Mouse (Mus musculus): ENCODE measurements at regions not wholly inside any gene's neighbourhood (a gene's known extent, or its start where the extent isn't known, plus 50 kb on each side); places are given as distances from the start of the nearest gene placed in this dataset.

DNA sequence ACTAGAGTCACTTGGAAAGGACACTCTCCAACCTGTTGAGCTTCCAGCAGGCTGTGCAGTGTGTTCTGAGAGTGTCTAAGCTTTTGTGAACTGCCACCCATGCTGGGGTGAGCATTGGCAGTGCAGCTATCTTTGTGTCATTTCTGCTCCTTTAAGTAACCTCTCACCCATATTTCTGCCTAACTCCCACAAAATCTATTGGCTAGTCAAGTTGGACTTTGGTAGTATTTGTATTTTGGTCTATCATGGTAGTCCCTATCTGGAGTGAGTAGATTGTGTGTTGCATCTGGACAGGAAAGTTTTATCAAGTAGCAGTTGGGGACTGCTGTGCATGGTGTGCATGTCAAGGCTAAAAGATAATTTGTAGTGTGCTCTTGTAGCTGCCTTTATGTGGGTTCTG, 132.6 kb upstream of the Tfap2d start:
- no peaks in the 10 kb centered on the region for H3K36me3 ChIP-seq (ENCODE audit: control insufficient read depth, insufficient read depth)
- H3K4me2 ChIP-seq (ENCODE audit: low read depth, low read length) = no peak overlapping the region
- H3K4me3 ChIP-seq (ENCODE audit: low read length) = no peak overlapping the region
- no peak for ATAC-seq (replicated peaks; ENCODE audit: extremely low read depth, insufficient read depth, low FRiP score)
- H3K9me3 ChIP-seq (replicated peaks; ENCODE audit: control insufficient read depth, low read length) = no peaks in the 10 kb centered on the region
- H3K27me3 ChIP-seq (ENCODE audit: control insufficient read depth, insufficient read depth, low read length) = no peaks in the 10 kb centered on the region
- H3K9ac ChIP-seq (ENCODE audit: low read length) = no peak overlapping the region
- no peak overlapping the region for H3K27ac ChIP-seq (ENCODE audit: low read length)
- H3K4me1 ChIP-seq (ENCODE audit: control insufficient read depth, insufficient read depth, low read length) = no peaks in the 10 kb centered on the region

DNA sequence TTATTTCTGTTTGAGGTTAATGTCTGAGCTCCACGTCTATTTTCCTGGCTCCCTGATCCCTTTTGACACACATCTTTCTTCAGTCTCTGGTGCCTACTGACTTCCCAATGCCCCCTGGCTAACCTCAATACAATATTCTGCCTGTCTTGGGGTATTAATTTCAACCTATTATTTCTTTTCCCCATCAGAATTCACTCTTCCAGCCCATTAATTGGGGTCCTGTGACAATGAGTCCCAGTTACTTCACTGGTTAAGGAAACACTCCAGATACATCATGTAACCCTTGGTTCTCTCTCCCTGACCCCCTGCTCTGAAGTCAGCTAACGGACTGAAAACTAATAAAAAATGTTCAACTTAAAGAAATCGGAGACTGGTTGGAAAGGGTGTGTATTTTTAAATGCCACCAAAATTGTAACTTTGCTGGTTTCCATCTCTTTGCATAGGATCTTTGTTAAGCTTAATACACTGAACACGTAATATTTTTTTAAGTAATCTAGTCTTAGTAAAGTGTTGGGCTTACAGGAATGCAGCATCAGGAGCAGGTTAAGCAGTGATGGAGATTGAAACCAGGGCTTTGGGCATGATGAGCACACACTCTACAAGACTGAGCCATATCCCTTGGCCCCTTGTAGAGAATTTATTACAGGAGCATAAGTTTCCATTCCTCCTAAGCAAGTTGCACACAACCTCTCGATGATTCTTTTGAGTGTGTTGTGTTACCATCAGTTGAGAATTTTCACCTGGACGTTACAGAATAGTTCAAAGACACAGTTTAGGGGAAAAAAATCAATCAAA, 128.8 kb upstream of the Tfap2d start:
- no peak overlapping the region for H3K9ac ChIP-seq (ENCODE audit: low read length)
- 70% methylated on average over 6 of the region's 6 CpGs for whole genome bisulfite sequencing
- no peaks in the 10 kb centered on the region for H3K9me3 ChIP-seq (replicated peaks; ENCODE audit: control insufficient read depth, low read length)
- H3K27ac ChIP-seq (ENCODE audit: low read length) = no peak overlapping the region
- H3K4me3 ChIP-seq (ENCODE audit: low read length) = no peak overlapping the region
- no peak for ATAC-seq (replicated peaks; ENCODE audit: extremely low read depth, insufficient read depth, low FRiP score)
- no peaks in the 10 kb centered on the region for H3K36me3 ChIP-seq (ENCODE audit: control insufficient read depth, insufficient read depth)
- no peaks in the 10 kb centered on the region for H3K27me3 ChIP-seq (ENCODE audit: control insufficient read depth, insufficient read depth, low read length)
- no peaks in the 10 kb centered on the region for H3K4me1 ChIP-seq (ENCODE audit: control insufficient read depth, insufficient read depth, low read length)
- no peak overlapping the region for H3K4me2 ChIP-seq (ENCODE audit: low read depth, low read length)

DNA sequence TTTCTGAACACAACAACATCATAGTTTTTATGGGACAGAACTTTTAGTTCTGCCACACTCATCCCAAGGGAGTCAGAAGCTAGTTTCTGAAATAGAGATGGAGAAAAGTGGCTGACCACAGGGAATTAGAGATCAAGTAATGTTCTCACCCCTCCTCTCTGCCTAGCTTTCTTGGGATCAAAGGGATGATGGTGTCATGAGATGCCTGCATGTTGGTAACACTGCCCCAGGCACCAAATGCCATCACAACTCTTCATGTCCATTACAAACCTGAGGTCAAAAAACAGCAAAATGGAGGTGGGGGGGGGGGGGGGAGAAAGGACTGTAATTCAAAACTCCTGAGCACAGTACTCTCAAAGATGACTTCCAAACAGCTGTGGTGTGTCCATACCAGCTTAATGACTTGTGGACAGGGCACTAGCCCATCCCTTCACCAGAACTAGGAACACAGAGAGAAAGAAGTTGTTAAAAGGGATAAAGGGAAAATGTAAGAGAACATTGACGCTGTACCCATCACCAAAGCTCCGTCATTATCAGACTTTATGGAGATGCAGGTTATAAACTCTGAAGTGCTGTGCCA, 127.9 kb upstream of the Tfap2d start:
- no peak overlapping the region for H3K9ac ChIP-seq (ENCODE audit: low read length)
- 72% methylated on average over 2 of the region's 2 CpGs for WGBS
- no peak overlapping the region for H3K4me3 ChIP-seq (ENCODE audit: low read length)
- H3K27ac ChIP-seq (ENCODE audit: low read length) = no peak overlapping the region
- no peaks in the 10 kb centered on the region for H3K9me3 ChIP-seq (replicated peaks; ENCODE audit: control insufficient read depth, low read length)
- no peaks in the 10 kb centered on the region for H3K36me3 ChIP-seq (ENCODE audit: control insufficient read depth, insufficient read depth)
- ATAC-seq (replicated peaks; ENCODE audit: extremely low read depth, insufficient read depth, low FRiP score) = no peak
- no peaks in the 10 kb centered on the region for H3K4me1 ChIP-seq (ENCODE audit: control insufficient read depth, insufficient read depth, low read length)
- H3K27me3 ChIP-seq (ENCODE audit: control insufficient read depth, insufficient read depth, low read length) = no peaks in the 10 kb centered on the region
- no peak overlapping the region for H3K4me2 ChIP-seq (ENCODE audit: low read depth, low read length)

DNA sequence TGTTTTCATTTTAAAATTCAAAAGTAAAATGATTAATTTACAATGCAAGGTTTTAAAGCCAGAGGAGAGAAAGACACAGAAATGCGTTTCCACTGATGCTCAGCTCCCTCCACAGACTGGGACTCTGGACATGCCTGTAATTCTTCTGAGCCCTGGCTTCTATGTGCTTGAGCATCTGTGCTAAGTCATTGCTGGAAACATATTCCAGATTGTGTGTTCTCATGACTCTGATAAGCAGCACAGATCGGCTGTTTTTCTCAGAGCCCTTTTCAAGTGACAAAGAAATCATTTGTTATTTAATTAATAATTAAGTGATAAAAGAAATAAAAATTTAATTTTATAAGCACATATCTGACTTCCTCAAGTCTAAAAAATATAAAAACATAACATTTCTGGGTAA, 127.3 kb upstream of the Tfap2d start:
- no peaks in the 10 kb centered on the region for H3K27me3 ChIP-seq (ENCODE audit: control insufficient read depth, insufficient read depth, low read length)
- no peaks in the 10 kb centered on the region for H3K9me3 ChIP-seq (replicated peaks; ENCODE audit: control insufficient read depth, low read length)
- no peaks in the 10 kb centered on the region for H3K36me3 ChIP-seq (ENCODE audit: control insufficient read depth, insufficient read depth)
- no peak overlapping the region for H3K9ac ChIP-seq (ENCODE audit: low read length)
- H3K27ac ChIP-seq (ENCODE audit: low read length) = no peak overlapping the region
- H3K4me2 ChIP-seq (ENCODE audit: low read depth, low read length) = no peak overlapping the region
- no peak for ATAC-seq (replicated peaks; ENCODE audit: extremely low read depth, insufficient read depth, low FRiP score)
- no peak overlapping the region for H3K4me3 ChIP-seq (ENCODE audit: low read length)
- no peaks in the 10 kb centered on the region for H3K4me1 ChIP-seq (ENCODE audit: control insufficient read depth, insufficient read depth, low read length)
- 44% methylated on average over 2 of the region's 2 CpGs for WGBS

DNA sequence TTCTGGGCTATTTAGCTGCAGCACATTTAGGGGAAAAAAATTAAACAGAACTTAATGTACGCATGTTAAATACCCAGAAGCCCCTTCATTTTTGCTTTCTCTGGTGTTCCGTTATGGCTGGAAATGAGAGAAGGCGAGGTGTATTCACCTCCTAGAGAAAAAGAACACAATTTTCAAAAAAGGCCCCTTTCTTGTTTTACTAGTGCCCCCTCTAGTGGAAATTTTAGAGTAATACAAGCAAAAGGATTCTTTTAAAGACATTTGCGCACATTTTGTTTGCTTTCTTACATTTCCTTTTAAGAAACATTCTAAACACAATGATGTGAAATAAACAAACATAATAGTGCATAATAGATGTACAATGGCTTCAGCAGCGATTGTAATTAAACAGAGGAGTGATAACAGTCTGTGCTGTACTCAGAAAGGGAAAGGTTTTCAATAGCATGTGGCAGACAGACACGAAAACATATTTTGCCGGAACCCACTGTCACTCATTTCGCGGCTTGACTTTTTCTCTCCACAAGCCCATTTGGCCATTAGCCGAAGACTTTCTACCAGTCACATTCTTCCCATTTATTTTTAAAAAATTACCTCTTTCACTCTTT, 126.0 kb upstream of the Tfap2d start:
- Histone ChIP-seq H3K4me1 (ENCODE audit: control insufficient read depth, insufficient read depth, low read length) (no peaks in the 10 kb centered on the region), H3K4me3 (ENCODE audit: low read length) (no peak overlapping the region), H3K9me3 (replicated peaks; ENCODE audit: control insufficient read depth, low read length) (no peaks in the 10 kb centered on the region), H3K27ac (ENCODE audit: low read length) (no peak overlapping the region), H3K9ac (ENCODE audit: low read length) (no peak overlapping the region), H3K4me2 (ENCODE audit: low read depth, low read length) (no peak overlapping the region), H3K27me3 (ENCODE audit: control insufficient read depth, insufficient read depth, low read length) (no peaks in the 10 kb centered on the region), H3K36me3 (ENCODE audit: control insufficient read depth, insufficient read depth) (no peaks in the 10 kb centered on the region)
- WGBS = 43% methylated on average over 10 of the region's 10 CpGs
- no peak for ATAC-seq (replicated peaks; ENCODE audit: extremely low read depth, insufficient read depth, low FRiP score)

DNA sequence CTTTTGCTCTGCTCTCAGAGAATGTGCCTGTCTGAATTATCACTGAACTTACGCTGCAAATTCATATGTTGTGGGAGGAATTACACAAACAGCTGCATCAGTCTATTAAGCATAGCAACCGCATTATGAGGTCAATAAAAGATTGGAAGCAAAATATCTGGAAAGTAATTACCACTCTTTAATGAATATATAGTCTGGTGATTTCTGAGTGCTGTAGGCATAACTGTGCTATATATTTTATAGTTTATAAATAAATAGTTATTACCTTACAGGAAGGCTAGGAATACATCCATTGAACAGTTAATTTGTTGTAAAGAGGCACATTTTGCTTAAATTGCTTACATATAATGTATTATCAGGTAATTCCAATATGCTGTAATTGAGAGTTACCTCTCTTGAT, 123.7 kb upstream of the Tfap2d start:
- 76% methylated on average over 2 of the region's 2 CpGs for WGBS
- H3K4me1 ChIP-seq (ENCODE audit: control insufficient read depth, insufficient read depth, low read length) = no peaks in the 10 kb centered on the region

DNA sequence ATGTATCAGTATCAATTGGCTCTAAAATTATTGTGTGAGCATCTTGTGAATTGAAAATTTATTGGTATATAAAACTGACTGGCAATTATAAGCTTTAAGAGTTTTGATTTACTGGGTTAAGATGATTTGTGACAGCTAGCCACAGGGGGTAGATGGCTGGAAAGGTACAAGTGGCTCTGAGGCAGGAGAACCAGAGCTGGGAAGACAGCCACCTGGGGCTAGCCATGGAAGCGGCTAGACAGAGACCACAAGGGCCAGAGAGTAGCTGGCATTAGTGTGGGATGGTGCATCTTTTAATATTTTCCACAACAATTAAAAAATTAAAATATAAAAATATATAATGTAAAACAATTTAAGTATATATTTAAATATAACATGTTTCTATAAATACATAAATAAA, 86.0 kb upstream of the Tfap2d start:
- Histone ChIP-seq H3K27ac (ENCODE audit: low read length) (no peak overlapping the region), H3K9me3 (replicated peaks; ENCODE audit: control insufficient read depth, low read length) (no peaks in the 10 kb centered on the region), H3K36me3 (ENCODE audit: control insufficient read depth, insufficient read depth) (no peaks in the 10 kb centered on the region), H3K27me3 (ENCODE audit: control insufficient read depth, insufficient read depth, low read length) (no peaks in the 10 kb centered on the region), H3K4me1 (ENCODE audit: control insufficient read depth, insufficient read depth, low read length) (no peaks in the 10 kb centered on the region), H3K4me3 (ENCODE audit: low read length) (no peak overlapping the region), H3K9ac (ENCODE audit: low read length) (no peak overlapping the region), H3K4me2 (ENCODE audit: low read depth, low read length) (no peak overlapping the region)
- ATAC-seq (replicated peaks; ENCODE audit: extremely low read depth, insufficient read depth, low FRiP score) = no peak
- 60% methylated on average over 1 of the region's 1 CpGs for WGBS

More for the DNA sequence above, 123.7 kb upstream of the Tfap2d start:
- no peak overlapping the region for H3K27ac ChIP-seq (ENCODE audit: low read length)
- no peak for ATAC-seq (replicated peaks; ENCODE audit: extremely low read depth, insufficient read depth, low FRiP score)
- no peak overlapping the region for H3K4me2 ChIP-seq (ENCODE audit: low read depth, low read length)
- no peaks in the 10 kb centered on the region for H3K27me3 ChIP-seq (ENCODE audit: control insufficient read depth, insufficient read depth, low read length)
- no peaks in the 10 kb centered on the region for H3K36me3 ChIP-seq (ENCODE audit: control insufficient read depth, insufficient read depth)
- no peak overlapping the region for H3K9ac ChIP-seq (ENCODE audit: low read length)
- no peak overlapping the region for H3K4me3 ChIP-seq (ENCODE audit: low read length)
- no peaks in the 10 kb centered on the region for H3K9me3 ChIP-seq (replicated peaks; ENCODE audit: control insufficient read depth, low read length)
